ENCODE assay signal across 8 mouse cellular contexts in genomic region chr19:45074580-45075322, GRCm38 (mm10). TPM values are rescaled to one million over a fixed set of nuclear protein-coding genes. Genes with fewer than 3 reads are reported as not detected.
A peak's percentile ranks its signal among the peaks of the same experiment; 100 is the strongest.
DNase-seq lines count a peak whose midpoint lies in the region; ATAC-seq and TF ChIP-seq lines count a peak whose summit lies in the region.

Gene Kazald1 (plus strand): TSS chr19:45075241.

- peaks cover 5% of the 10 kb centered on the region; the same call in 1 of the 2 replicates for H3K79me2 ChIP-seq in MEL (ENCODE audit: control insufficient read depth, insufficient read depth, low read length, poor library complexity)

- peak within 1 kb of the TSS; percentile 83 for H3K4me2 ChIP-seq in forebrain, embryonic 16.5 days (ENCODE audit: low read length)
- H3K4me2 ChIP-seq in lung, embryonic 14.5 days, result peak within 1 kb of the TSS; percentile 88

- DNase-seq in MEL (ENCODE audit: low read depth, low spot score), result peak; percentile 98
- DNase-seq in cerebellum, adult 18-20 months, result peak; percentile 95 to 98
- DNase-seq in heart, postnatal 36 days, result peak; percentile 99
- peak; percentile 87 to 94 for DNase-seq in layer of hippocampus, adult 8-10 months (ENCODE audit: low spot score in 2 of 2)
- peak; percentile 99 for DNase-seq in lung, embryonic 14.5 days
- peak; percentile 92 for DNase-seq in testis, postnatal 14 days (ENCODE audit: low spot score)

- H3K4me3 ChIP-seq in MEL (ENCODE audit: control insufficient read depth in 1 of 2, insufficient read depth in 1 of 2, low read depth in 2 of 2, low read length in 2 of 2), result peak within 1 kb of the TSS; percentile 75 to 77
- peak within 1 kb of the TSS; percentile 76 for H3K4me3 ChIP-seq in forebrain, embryonic 16.5 days (replicated peaks; ENCODE audit: low read length)
- peak within 1 kb of the TSS; percentile 62 for H3K4me3 ChIP-seq in lung, embryonic 14.5 days (ENCODE audit: low read depth, low read length)

- under 1% methylated on average over 45 of the region's 45 CpGs for WGBS in forebrain, embryonic 16.5 days
- WGBS in lung, embryonic 14.5 days, result under 1% methylated on average over 45 of the region's 45 CpGs

- TF ChIP-seq POLR2A in MEL (IDR thresholded peaks at IDR 0.05; ENCODE audit: control insufficient read depth in 1 of 2, insufficient read depth in 1 of 2, low read depth in 1 of 2, low read length in 2 of 2, poor library complexity in 1 of 2), result peak; percentile 81 to 97

- H3K36me3 ChIP-seq in MEL (ENCODE audit: control insufficient read depth in 1 of 2, insufficient read depth in 2 of 2, low read length in 2 of 2), result peaks cover 0 to 17% of the 10 kb centered on the region in 2 experiments; a peak in 2 of 4 replicates
- no peaks in the 10 kb centered on the region for H3K36me3 ChIP-seq in forebrain, embryonic 16.5 days (ENCODE audit: control insufficient read depth, insufficient read depth)
- no peaks in the 10 kb centered on the region for H3K36me3 ChIP-seq in lung, embryonic 14.5 days (ENCODE audit: insufficient read depth)

- no peaks in the 10 kb centered on the region for H3K9me3 ChIP-seq in MEL (replicated peaks; ENCODE audit: insufficient read depth, low read length)
- no peaks in the 10 kb centered on the region for H3K9me3 ChIP-seq in forebrain, embryonic 16.5 days (ENCODE audit: control insufficient read depth, low read length)
- H3K9me3 ChIP-seq in lung, embryonic 14.5 days (ENCODE audit: low read depth, low read length), result no peaks in the 10 kb centered on the region

- ATAC-seq in forebrain, embryonic 16.5 days, result peak; percentile 88
- ATAC-seq in lung, embryonic 14.5 days (ENCODE audit: insufficient read depth), result peak; percentile 84
- peak; percentile 52 for ATAC-seq in neutrophil, adult 5-6 weeks (ENCODE audit: extremely low read depth, insufficient number of reproducible peaks, low FRiP score, poor library complexity, severe bottlenecking)

- TF ChIP-seq RAD21 in MEL (IDR thresholded peaks at IDR 0.05; ENCODE audit: low read depth, low read length), result no peak

- no peak for TF ChIP-seq CTCF in MEL (IDR thresholded peaks at IDR 0.05 in 2 of 3, conservative IDR thresholded peaks at IDR 0.05 in 1 of 3; ENCODE audit: control insufficient read depth in 1 of 3, insufficient read depth in 1 of 3, low read depth in 2 of 3, low read length in 3 of 3, poor library complexity in 1 of 3, severe bottlenecking in 1 of 3)
- no peak for TF ChIP-seq CTCF in lung, embryonic 14.5 days (IDR thresholded peaks at IDR 0.05; ENCODE audit: low read depth)

- intact Hi-C loops in heart, postnatal 36 days (cut with DNase I), result loop anchor here (2.0 to 5.0 kb wide), 3 partner anchors 16 to 86 kb away; no protein-coding TSS in a partner anchor

- H3K27me3 ChIP-seq in MEL (ENCODE audit: control insufficient read depth in 1 of 2, insufficient read depth in 2 of 2, low read length in 2 of 2), result peaks cover 0 to 6% of the 10 kb centered on the region in 2 experiments; a peak in 1 of 4 replicates
- peaks cover 47% of the 10 kb centered on the region for H3K27me3 ChIP-seq in forebrain, embryonic 16.5 days (replicated peaks; ENCODE audit: control insufficient read depth, insufficient read depth, low read length)
- peaks cover 44% of the 10 kb centered on the region for H3K27me3 ChIP-seq in lung, embryonic 14.5 days (ENCODE audit: insufficient read depth, low read length)

- peak within 1 kb of the TSS; percentile 86 for H3K9ac ChIP-seq in MEL (ENCODE audit: control insufficient read depth, low read depth, low read length, poor library complexity, severe bottlenecking)
- peak within 1 kb of the TSS; percentile 69 for H3K9ac ChIP-seq in forebrain, embryonic 16.5 days (replicated peaks; ENCODE audit: low read depth, low read length)
- H3K9ac ChIP-seq in lung, embryonic 14.5 days, result peak within 1 kb of the TSS; percentile 72

- TF ChIP-seq EP300 in MEL (IDR thresholded peaks at IDR 0.05; ENCODE audit: low read depth in 1 of 2, low read length in 2 of 2), result peak in 1 of 2 experiments; percentile 8; a peak in 1 of 4 replicates

- H3K4me1 ChIP-seq in MEL (ENCODE audit: control insufficient read depth in 1 of 2, insufficient read depth in 2 of 2, low read length in 2 of 2), result peaks cover 0 to 24% of the 10 kb centered on the region in 2 experiments; a peak in 2 of 4 replicates
- peaks cover 30% of the 10 kb centered on the region for H3K4me1 ChIP-seq in forebrain, embryonic 16.5 days (replicated peaks; ENCODE audit: control insufficient read depth, insufficient read depth, low read length)
- H3K4me1 ChIP-seq in lung, embryonic 14.5 days (ENCODE audit: insufficient read depth), result peaks cover 20% of the 10 kb centered on the region; the same call in 1 of the 2 replicates

- peak within 1 kb of the TSS; percentile 98 for H3K27ac ChIP-seq in MEL (ENCODE audit: control insufficient read depth, low read depth, low read length)
- peak within 1 kb of the TSS; percentile 94 for H3K27ac ChIP-seq in forebrain, embryonic 16.5 days (ENCODE audit: low read length)
- peak within 1 kb of the TSS; percentile 94 for H3K27ac ChIP-seq in lung, embryonic 14.5 days (ENCODE audit: low read depth)

TF ChIP-seq in MEL, 35 proteins besides CTCF, POLR2A, EP300 and RAD21:
- TF ChIP-seq RCOR1 (IDR thresholded peaks at IDR 0.05; ENCODE audit: low read depth, low read length) (peak; percentile 65), BHLHE40 (IDR thresholded peaks at IDR 0.05; ENCODE audit: borderline replicate concordance, low read depth, low read length) (no peak), HCFC1 (IDR thresholded peaks at IDR 0.05; ENCODE audit: low read depth, low read length) (peak; percentile 81), CHD1 (IDR thresholded peaks at IDR 0.05; ENCODE audit: low read depth, low read length) (no peak), TCF12 (IDR thresholded peaks at IDR 0.05; ENCODE audit: low read depth, low read length) (peak; percentile 75), MXI1 (IDR thresholded peaks at IDR 0.05; ENCODE audit: low read depth, low read length) (peak; percentile 89), USF1 (IDR thresholded peaks at IDR 0.05; ENCODE audit: low read depth, low read length) (no peak), JUND (IDR thresholded peaks at IDR 0.05; ENCODE audit: low read depth, low read length) (no peak), NRF1 (IDR thresholded peaks at IDR 0.05; ENCODE audit: insufficient read depth, low read depth, low read length, poor library complexity, severe bottlenecking) (peak; percentile 90), MEF2A (IDR thresholded peaks at IDR 0.05; ENCODE audit: extremely low read depth, insufficient replicate concordance, low read depth, low read length, poor library complexity, severe bottlenecking) (no peak), SIN3A (IDR thresholded peaks at IDR 0.05; ENCODE audit: low read length) (peak; percentile 49; the same call in 1 of the 2 replicates), TBP (IDR thresholded peaks at IDR 0.05; ENCODE audit: low read depth, low read length) (peak; percentile 88), MAZ (IDR thresholded peaks at IDR 0.05; ENCODE audit: low read depth, low read length) (no peak), E2F4 (IDR thresholded peaks at IDR 0.05; ENCODE audit: borderline replicate concordance, low read depth, low read length) (0 out of 2 replicates have a peak, but pooled peaks have one; percentile 56), MAFK (IDR thresholded peaks at IDR 0.05; ENCODE audit: borderline replicate concordance, low read depth, low read length) (no peak), ELF1 (IDR thresholded peaks at IDR 0.05; ENCODE audit: low read depth, low read length) (peak; percentile 54), ZC3H11A (IDR thresholded peaks at IDR 0.05; ENCODE audit: low read depth, low read length) (peak; percentile 21; the same call in 1 of the 2 replicates), POLR2AphosphoS2 (IDR thresholded peaks at IDR 0.05; ENCODE audit: low read length) (peak; percentile 98), MAX (IDR thresholded peaks at IDR 0.05; ENCODE audit: low read length) (peak; percentile 12), NELFE (IDR thresholded peaks at IDR 0.05; ENCODE audit: low read depth, low read length) (peak; percentile 98), CHD2 (IDR thresholded peaks at IDR 0.05; ENCODE audit: low read length) (peak; percentile 98), MYC (IDR thresholded peaks at IDR 0.05; ENCODE audit: low read depth, low read length) (no peak), GATA1 (IDR thresholded peaks at IDR 0.05; ENCODE audit: low read depth, low read length) (0 out of 2 replicates have a peak, but pooled peaks have one; percentile 1), POLR2AphosphoS5 (IDR thresholded peaks at IDR 0.05; ENCODE audit: borderline replicate concordance, low read depth, low read length) (no peak)
TF ChIP-seq in MEL: peak in this region for 15.

RNA-seq across cellular contexts. Expression of gene Kazald1, which starts in this region (rescaled TPM):
- total RNA-seq in MEL (2012; rRNA removed), result 0.33 and 0.39 TPM in 2 replicates
- 1 to 10 TPM in 1 of 2 experiments, not detected in 1; 1.5 TPM for polyA plus RNA-seq in MEL (2012; ENCODE audit: insufficient read depth in 1 of 2, insufficient read length in 2 of 2, low read depth in 1 of 2, low replicate concordance in 2 of 2, missing spikeins in 1 of 2)
- polyA plus RNA-seq in forebrain, embryonic 16.5 days (2015; fragmentation: Nextera tagmentation; extraction: Ambion mirVana), result 0.80 and 3.4 TPM in 2 replicates
- 1 to 10 TPM; 4.6 to 4.8 TPM for total RNA-seq in heart, postnatal 36 days (2021)
- 1 to 10 TPM; 1.7 to 2.6 (median 2.0) TPM for total RNA-seq in layer of hippocampus, adult 8-10 months (2022)
- polyA plus RNA-seq in lung, embryonic 14.5 days (2014; fragmentation: Nextera tagmentation; extraction: Ambion mirVana), result 1.5 and 2.4 TPM in 2 replicates
- 1.4 TPM in 1 of 2 replicates, not detected in the other for total RNA-seq in neutrophil, adult 5-6 weeks (2017)

Comparison
In these comparisons a context has a peak if more than half of its experiments do, and no peak if none do; other contexts are left out.
1. Peak in every context shown above with its lines: DNase-seq, ATAC-seq, H3K4me3 ChIP-seq and H3K27ac ChIP-seq.